Mouse (Mus musculus) liver, adult 10 weeks (tissue): Measurements from ENCODE around the gene Itk. TPM values are rescaled to one million over a fixed set of nuclear protein-coding genes. Genes with fewer than 3 reads are reported as not detected.

Source experiments
- polyA plus RNA-seq: library from polyadenylated mRNA; stranded (reverse); fragments of 350-450 nt; fragmentation: Illumina TruSeq; extraction: RNeasy Lipid Tissue Mini Kit (QIAGEN cat#74804); gene quantifications from one replicate; pipeline ENCODE4 v1.2.3, GENCODE M21; 2014; ENCODE audit warnings: low read depth, low replicate concordance

Itk gene
- 0.24 TPM for polyA plus RNA-seq

DNA sequence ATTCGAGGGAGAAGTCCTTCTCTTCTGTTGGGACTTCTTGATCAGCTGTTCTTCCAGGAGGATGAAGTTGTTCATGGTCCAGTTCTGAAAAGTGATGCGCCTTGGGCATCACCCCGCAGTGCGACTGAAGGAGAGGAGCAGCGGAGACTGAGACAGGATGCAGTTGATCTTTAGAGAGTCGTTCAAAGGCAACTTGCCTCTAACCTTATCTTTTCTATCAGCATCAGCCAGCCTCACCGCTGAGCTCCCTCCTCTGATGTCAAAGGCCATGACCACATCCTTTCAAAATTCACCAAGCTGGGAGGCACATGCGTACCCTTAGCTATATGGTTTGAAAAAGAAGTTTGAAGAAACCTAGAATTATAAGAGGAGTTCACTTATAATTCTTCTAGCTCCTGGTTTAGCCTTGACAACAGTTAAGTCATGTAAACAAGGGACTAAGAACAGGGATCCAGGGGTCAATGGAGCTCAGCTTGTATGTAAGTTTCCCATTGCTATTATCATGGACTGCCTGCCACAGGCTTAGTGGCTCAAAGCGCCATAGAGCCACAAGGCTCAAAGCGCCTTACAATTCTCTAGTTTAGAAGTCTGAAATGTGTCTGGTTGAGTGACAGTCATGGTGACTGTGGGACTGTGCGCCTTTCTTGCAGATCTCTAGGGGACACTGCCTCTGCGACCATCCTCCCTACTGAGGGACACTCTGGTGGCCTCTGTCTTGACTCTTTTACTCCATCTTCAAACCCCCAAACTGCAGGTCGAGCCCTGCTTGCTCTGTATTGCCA, at the start of gene Itk:
Gene Itk (minus strand): TSS at position 180 of the 782 bp plus-strand sequence.

DNA sequence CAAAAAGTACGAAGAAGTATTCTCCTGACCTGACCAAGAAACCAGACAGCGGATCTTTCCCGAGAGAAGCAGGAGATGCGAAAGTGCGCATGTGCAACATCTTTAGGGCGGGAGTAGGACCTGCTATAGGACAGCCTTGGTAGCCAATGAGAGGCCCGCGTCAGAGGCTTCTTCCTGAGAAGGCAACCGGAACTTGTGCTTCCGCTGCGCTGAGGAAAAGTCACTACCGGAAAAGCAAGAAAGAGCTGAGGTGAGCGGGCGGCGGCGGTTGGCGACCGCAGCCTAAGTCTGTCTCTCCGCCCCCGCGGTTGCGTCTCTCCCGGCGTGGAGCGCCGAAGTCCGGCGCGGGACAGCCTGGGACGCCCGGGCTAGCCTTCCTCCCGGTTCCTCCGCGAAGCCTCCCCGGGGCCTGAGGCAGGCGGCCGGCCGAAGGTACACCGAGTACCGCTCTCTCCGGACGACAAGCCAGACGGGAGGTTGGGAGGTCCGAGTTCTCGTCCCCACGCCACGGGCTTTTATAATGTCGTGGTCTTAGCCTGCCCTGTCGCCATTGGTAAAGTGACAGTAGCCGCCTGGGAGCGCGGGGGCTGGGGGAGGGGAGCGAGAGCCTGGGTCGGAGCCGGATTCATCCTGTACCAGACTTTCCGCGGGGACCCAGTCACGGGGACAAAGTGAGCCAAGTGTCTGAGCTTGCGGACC, 47.6 kb upstream of the Itk start, which contains the start of gene Med7:
Gene Med7 (plus strand): TSS at position 166 of the 699 bp plus-strand sequence.

DNA sequence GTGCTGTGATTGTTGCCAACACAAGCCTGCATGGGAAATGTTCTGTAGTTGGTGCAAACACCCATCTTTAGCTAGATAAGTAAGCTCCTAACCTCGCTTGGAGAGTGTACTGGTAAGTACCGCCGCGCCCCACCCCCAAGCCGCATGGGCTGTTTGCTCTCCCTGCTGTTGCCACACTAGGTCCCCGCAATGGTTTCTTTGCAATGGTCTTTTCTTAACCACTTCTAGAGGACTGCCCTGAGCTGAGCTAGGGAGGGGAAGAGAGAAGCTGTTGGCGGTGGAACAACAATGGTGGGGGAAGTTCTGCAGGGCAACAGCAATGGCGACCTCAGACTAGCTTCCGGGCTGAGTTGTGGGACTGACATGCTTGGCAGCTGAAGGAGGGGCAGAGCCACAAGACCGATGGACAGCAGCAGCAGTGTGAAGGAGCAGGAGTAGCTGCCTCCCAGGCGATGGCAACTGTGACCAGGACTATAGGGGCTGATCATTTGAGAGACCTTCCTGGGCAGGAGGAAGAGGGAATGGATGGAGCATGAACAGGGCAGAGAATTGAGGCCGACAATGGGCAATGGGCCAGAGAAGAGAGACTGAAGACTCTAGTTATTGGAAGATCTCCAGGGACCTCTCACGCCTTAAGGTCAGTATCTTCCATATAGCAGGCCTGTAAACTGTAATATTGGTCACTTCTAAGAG, 7.0 kb upstream of the Itk start, which contains the start of gene Fam71b:
Gene Fam71b (plus strand): TSS at position 393 of the 693 bp plus-strand sequence.

DNA sequence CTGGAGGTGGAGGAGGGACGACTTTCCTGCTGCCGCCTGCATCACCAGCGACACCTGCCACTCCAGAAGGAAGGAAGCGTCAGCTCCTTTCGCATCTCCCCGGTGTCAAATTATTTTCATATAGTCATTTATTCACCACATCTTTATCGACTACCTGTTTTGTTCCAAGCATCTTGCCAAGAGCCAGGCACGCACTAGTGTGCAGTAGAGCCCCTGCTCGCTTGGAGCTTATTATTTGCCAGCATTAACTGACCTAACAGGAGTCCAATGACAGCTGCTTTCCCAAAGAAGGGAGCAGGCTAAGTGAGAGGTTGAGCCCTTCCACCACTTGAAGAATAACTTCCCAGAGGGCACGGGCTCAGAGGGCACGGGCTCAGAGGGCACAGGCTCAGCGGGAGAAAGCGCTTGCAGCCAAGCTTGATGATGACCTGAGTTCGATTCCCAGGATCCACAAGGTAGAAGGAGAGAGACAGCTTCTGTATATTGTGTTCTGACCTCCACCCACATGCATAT, 76.7 kb downstream of the Itk start, which contains the start of gene Cyfip2:
Gene Cyfip2 (minus strand): TSS at position 337 of the 513 bp plus-strand sequence.

Other genes with a start within 250 kb of the Itk start
- gene Nipal4, start 223.0 kb downstream of the Itk start, polyA plus RNA-seq: not detected
- gene Fndc9, start 154.0 kb downstream of the Itk start, polyA plus RNA-seq: not detected
- 0.69 TPM for gene Cyfip2, start 76.7 kb downstream of the Itk start, polyA plus RNA-seq
- not detected for gene Fam71b, start 7.0 kb upstream of the Itk start, polyA plus RNA-seq
- gene Med7, start 47.4 kb upstream of the Itk start, polyA plus RNA-seq: 53.5 TPM
- gene Havcr2, start 65.4 kb upstream of the Itk start, polyA plus RNA-seq: not detected
- gene Gm12169, start 134.7 kb upstream of the Itk start, polyA plus RNA-seq: not detected
- not detected for gene BC053393, start 182.0 kb upstream of the Itk start, polyA plus RNA-seq
- not detected for gene Dppa1, start 239.7 kb upstream of the Itk start, polyA plus RNA-seq